In genomic region chr16:13404656-13405055, GRCm38 (mm10) we compare ENCODE assay signal across 19 mouse cellular contexts.
"Had no signal": no experiment of that assay in that cellular context is flagged by ENCODE, and none has a peak within 500 bp of the region (broad histone marks: within the 10 kb centered on the region; RNA-seq: fewer than 3 reads in every experiment).

No protein-coding gene starts in this region.

- DNase-seq: liver; lung, adult 18-20 months; lung, postnatal 10 days; right cerebral cortex, adult 18-20 months; right cerebral cortex, postnatal 14 days; right cerebral cortex, postnatal 4 days; thymus, adult 2 months; thymus, postnatal 14 days; thymus, postnatal 4 days had no signal

- ATAC-seq: intestine, embryonic 15.5 days; liver, embryonic 12.5 days; midbrain, embryonic 13.5 days had no signal

- H3K4me1 ChIP-seq: hindbrain, embryonic 15.5 days; intestine, embryonic 15.5 days; limb, embryonic 10.5 days; limb, embryonic 13.5 days; liver, embryonic 12.5 days; liver, embryonic 15.5 days; lung, embryonic 15.5 days; midbrain, embryonic 10.5 days; midbrain, embryonic 13.5 days had no signal

- H3K4me3 ChIP-seq: hindbrain, embryonic 15.5 days; intestine, embryonic 15.5 days; limb, embryonic 10.5 days; limb, embryonic 13.5 days; liver, embryonic 12.5 days; liver, embryonic 15.5 days; lung, embryonic 15.5 days; midbrain, embryonic 10.5 days; midbrain, embryonic 13.5 days had no signal

- H3K4me2 ChIP-seq: hindbrain, embryonic 15.5 days; intestine, embryonic 15.5 days; limb, embryonic 13.5 days; liver, embryonic 12.5 days; liver, embryonic 15.5 days; lung, embryonic 15.5 days; midbrain, embryonic 13.5 days had no signal

- H3K27ac ChIP-seq: hindbrain, embryonic 15.5 days; intestine, embryonic 15.5 days; limb, embryonic 10.5 days; limb, embryonic 13.5 days; liver, embryonic 12.5 days; liver, embryonic 15.5 days; lung, embryonic 15.5 days; midbrain, embryonic 10.5 days; midbrain, embryonic 13.5 days had no signal

- H3K27me3 ChIP-seq: hindbrain, embryonic 15.5 days; intestine, embryonic 15.5 days; limb, embryonic 13.5 days; liver, embryonic 12.5 days; liver, embryonic 15.5 days; lung, embryonic 15.5 days; megakaryocyte, embryonic 14.5 days; midbrain, embryonic 13.5 days had no signal

- H3K9ac ChIP-seq: hindbrain, embryonic 15.5 days; intestine, embryonic 15.5 days; limb, embryonic 13.5 days; liver, embryonic 12.5 days; liver, embryonic 15.5 days; lung, embryonic 15.5 days; midbrain, embryonic 13.5 days had no signal

- H3K9me3 ChIP-seq: hindbrain, embryonic 15.5 days; intestine, embryonic 15.5 days; limb, embryonic 10.5 days; limb, embryonic 13.5 days; liver, embryonic 12.5 days; liver, embryonic 15.5 days; lung, embryonic 15.5 days; megakaryocyte, embryonic 14.5 days; midbrain, embryonic 10.5 days; midbrain, embryonic 13.5 days had no signal
